Mouse (Mus musculus) testis, adult 2 months (tissue): ENCODE results near the gene Far2.

Experiments
- CTCF ChIP-seq: fragments of 200-500 bp; IDR thresholded peaks from 2 replicates; pipeline ENCODE4 v1.5.1; 2012; ENCODE audit warnings: low read depth, mild to moderate bottlenecking, inconsistent platforms, low read length, moderate library complexity; ENCODE audit not compliant: control insufficient read depth, insufficient read depth, insufficient replicate concordance
- POLR2A ChIP-seq: fragments of 200-500 bp; IDR thresholded peaks from 2 replicates; pipeline ENCODE4 v1.6.1; 2012; ENCODE audit warnings: low read depth, mild to moderate bottlenecking, inconsistent platforms, low read length, moderate library complexity; ENCODE audit not compliant: control insufficient read depth

DNA sequence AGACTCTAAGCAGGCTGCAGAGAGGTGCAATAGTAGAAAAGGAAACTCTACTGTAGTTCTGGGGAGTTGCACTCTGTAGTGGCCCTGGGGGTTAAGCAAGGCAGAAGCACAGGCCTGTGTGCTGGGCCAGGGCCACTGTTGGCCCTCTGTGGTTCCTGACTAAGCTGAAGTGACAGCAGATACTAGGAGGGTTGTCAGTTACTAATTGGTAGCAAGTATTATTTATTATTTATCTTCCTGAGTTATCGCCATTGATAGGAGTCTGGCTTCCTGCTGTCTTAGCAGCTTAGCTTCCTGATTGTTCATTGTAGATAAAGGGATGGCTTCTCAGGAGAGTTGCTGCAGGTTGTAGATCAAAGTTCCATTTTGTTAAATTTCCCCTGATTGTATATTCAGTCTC is 73.6 kb downstream of the Far2 start:
- TF ChIP-seq POLR2A (no peak), CTCF (no peak)
